Mouse (Mus musculus): ENCODE data around the gene Scamp5. TPM values are rescaled to one million over a fixed set of nuclear protein-coding genes. Genes with fewer than 3 reads are reported as not detected.
"Not testable (repeated sequence)": the region's sequence is repeated elsewhere in the genome, so short reads cannot be mapped to it uniquely, and the experiment has no call there.

Gene Scamp5
- polyA plus RNA-seq, 1 experiment from 2014 or later, result 14.8 TPM

DNA sequence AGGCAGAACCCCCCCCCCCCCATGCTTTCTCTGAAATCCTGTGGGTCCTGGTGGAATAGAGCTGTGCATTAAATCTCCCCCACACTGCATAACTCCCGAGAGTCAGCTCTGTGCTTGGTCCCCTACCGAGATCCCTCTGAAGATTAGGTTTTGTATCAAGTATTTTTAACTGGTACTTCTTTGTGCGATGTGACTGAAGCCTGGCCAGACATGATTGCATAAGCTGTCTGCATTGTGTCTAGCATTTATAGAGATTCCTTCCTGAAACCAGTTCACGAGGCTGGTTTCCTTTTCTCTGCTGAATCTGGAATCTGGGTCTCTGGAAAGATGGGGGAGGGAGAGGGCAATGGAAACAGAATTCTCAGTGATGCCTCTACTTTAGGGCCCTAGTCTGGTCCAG lies 39.5 kb downstream of the Scamp5 start:
- H3K4me2 ChIP-seq, result no peak overlapping the region
- WGBS, result 33% methylated on average over 4 of the region's 4 CpGs

DNA sequence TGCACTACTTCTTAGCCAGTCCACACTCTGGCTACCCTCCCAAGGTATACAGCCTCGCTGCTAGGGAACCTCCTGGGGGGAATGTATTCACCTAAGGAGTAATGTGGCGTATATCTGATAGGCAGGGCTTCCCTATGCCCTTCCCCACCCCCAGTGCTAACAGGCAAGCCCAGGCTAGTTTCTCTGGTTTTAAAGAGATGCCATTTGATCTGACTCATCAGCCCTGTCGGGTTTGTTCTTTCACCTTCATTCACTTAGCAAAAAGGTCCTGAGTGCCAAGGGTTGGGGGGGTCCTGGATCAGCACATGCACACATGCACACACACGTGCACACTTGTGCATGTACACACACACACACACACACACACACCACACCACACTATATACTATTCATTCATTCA lies 39.9 kb downstream of the Scamp5 start:
- WGBS, result 56% methylated on average over 4 of the region's 4 CpGs
- peaks cover 28% of the 10 kb centered on the region for H3K4me1 ChIP-seq
- no peak overlapping the region for H3K9ac ChIP-seq
- no peaks in the 10 kb centered on the region for H3K36me3 ChIP-seq
- ATAC-seq (ENCODE audit: insufficient number of reproducible peaks, insufficient read depth, low FRiP score, low TSS enrichment, low read depth), result no peak
- no peaks in the 10 kb centered on the region for H3K27me3 ChIP-seq
- no peak overlapping the region for H3K4me2 ChIP-seq
- peak overlapping the region; percentile 13; the same call in 1 of the 2 replicates for H3K27ac ChIP-seq
- H3K9me3 ChIP-seq, result no peaks in the 10 kb centered on the region
- no peak overlapping the region for H3K4me3 ChIP-seq

More for the DNA sequence above, 39.5 kb downstream of the Scamp5 start:
- H3K36me3 ChIP-seq, result no peaks in the 10 kb centered on the region
- peaks cover 32% of the 10 kb centered on the region for H3K4me1 ChIP-seq
- H3K27ac ChIP-seq, result peak overlapping the region; percentile 13; the same call in 1 of the 2 replicates
- H3K9me3 ChIP-seq, result no peaks in the 10 kb centered on the region
- ATAC-seq (ENCODE audit: insufficient number of reproducible peaks, insufficient read depth, low FRiP score, low TSS enrichment, low read depth), result no peak
- no peak overlapping the region for H3K9ac ChIP-seq
- no peaks in the 10 kb centered on the region for H3K27me3 ChIP-seq
- H3K4me3 ChIP-seq, result no peak overlapping the region

DNA sequence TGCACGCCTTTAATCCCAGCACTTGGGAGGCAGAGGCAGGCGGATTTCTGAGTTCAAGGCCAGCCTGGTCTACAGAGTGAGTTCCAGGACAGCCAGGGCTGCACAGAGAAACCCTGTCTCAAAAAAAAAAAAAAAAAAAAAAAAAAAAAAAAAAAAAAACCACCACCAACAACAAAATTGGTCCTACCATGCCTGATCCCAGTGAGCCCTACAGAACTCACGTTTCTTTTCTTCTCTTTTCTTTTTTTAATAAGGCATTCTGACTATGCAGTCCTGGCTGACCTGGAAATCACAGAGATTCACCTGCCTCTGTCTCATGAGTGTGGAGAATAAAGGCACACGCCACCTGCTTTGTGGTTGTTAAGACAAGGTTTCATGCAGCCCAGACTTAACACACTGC lies 40.7 kb downstream of the Scamp5 start:
- not testable (repeated sequence) for H3K4me3 ChIP-seq; ATAC-seq (ENCODE audit: insufficient number of reproducible peaks, insufficient read depth, low FRiP score, low TSS enrichment, low read depth); H3K9ac ChIP-seq; H3K27ac ChIP-seq; H3K36me3 ChIP-seq; H3K4me2 ChIP-seq; H3K9me3 ChIP-seq; H3K27me3 ChIP-seq
- WGBS, result 94% methylated on average over 4 of the region's 4 CpGs
- peaks cover 22% of the 10 kb centered on the region for H3K4me1 ChIP-seq

DNA sequence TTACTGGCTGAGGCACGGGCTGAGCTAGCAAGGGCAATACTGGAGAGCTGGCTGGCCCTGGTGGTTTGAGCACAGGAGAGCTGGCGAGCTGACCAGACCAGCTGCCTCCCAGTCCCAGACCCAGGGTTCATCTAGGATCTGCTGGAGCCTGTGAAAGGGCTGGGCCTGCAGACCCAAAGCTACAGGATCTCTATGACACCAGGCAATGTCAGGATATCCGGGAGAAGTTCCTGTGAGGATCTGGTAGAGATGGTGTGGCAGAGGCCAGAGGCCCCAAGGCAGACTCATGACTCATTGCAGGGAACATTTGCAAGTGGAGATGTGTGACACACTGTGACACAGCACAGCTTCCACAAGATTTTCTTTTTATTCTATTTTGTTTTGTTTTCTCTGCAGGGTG lies 42.7 kb downstream of the Scamp5 start:
- no peak overlapping the region for H3K9ac ChIP-seq
- H3K27ac ChIP-seq, result no peak overlapping the region
- no peaks in the 10 kb centered on the region for H3K9me3 ChIP-seq
- no peaks in the 10 kb centered on the region for H3K27me3 ChIP-seq
- H3K4me3 ChIP-seq, result no peak overlapping the region
- no peak for ATAC-seq (ENCODE audit: insufficient number of reproducible peaks, insufficient read depth, low FRiP score, low TSS enrichment, low read depth)
- 82% methylated on average over 3 of the region's 3 CpGs for WGBS
- H3K4me2 ChIP-seq, result no peak overlapping the region
- peaks cover 32% of the 10 kb centered on the region for H3K4me1 ChIP-seq
- H3K36me3 ChIP-seq, result no peaks in the 10 kb centered on the region

DNA sequence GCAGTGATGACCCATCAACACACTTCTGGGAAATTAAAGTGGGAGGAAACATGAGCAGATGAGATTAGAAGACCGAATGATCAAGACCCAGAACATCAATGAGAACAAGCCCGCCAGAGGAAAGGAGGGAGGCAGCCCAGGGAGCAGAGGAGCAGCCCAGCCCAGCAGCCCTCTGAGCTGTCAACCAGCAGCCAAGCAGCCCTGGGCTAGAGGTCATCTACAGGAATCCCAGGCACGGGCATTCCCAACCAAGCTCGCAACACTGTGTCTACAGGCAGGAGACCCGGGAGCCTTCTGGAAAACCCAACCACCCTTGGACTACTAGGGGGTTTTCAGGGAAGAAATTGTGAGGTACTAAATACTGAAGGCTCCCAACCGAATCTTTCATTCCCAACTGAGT lies 43.8 kb downstream of the Scamp5 start:
- Histone ChIP-seq H3K9ac (no peak overlapping the region), H3K4me2 (no peak overlapping the region), H3K27ac (no peak overlapping the region), H3K4me3 (no peak overlapping the region), H3K27me3 (no peaks in the 10 kb centered on the region), H3K4me1 (peaks cover 39% of the 10 kb centered on the region), H3K36me3 (no peaks in the 10 kb centered on the region), H3K9me3 (no peaks in the 10 kb centered on the region)
- WGBS, result 74% methylated on average over 6 of the region's 6 CpGs
- ATAC-seq (ENCODE audit: insufficient number of reproducible peaks, insufficient read depth, low FRiP score, low TSS enrichment, low read depth), result no peak

DNA sequence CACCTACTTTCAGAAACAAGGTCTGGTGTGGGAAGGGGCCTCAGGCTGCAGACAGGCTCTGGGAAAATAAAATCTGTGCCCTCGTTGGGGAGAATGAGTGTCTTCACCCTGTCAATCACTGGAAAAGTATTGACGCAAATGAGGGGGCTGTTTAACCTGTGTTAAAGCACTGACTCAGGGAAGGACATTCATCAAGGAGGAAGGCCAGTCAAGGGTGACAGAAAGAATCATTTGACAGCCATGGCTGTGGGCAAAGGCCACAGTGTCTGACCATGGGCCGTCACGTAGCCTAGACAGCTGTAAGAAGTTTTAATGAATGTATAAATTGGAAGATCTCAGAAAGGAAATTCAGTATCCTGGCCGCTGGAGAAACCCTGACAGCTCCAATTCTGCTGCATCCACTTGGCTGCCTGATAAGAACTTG lies 46.2 kb downstream of the Scamp5 start:
- WGBS, result 71% methylated on average over 5 of the region's 5 CpGs
- no peak for ATAC-seq (ENCODE audit: insufficient number of reproducible peaks, insufficient read depth, low FRiP score, low TSS enrichment, low read depth)

DNA sequence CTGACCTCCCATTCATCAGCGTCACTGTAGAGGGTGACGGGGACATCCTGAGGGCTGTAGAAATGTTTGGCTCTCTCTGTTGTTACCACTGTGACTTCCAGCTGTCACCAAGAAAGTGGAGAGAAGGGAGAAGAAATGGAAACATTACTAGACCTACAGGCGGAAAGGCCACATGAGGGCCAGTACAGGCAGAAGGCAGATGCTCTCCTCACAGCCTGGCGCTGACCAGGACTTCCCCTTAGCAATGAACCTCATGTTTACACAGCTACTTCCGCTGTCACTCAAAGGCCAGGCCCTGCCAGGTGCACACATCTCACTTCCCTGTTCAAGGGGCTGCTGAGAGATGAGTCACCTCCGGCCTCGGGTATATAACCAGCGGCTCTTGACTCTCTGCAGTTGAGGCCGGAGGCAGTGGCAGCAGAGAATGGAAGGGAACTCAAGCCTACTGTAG lies 46.7 kb downstream of the Scamp5 start:
- Histone ChIP-seq H3K9ac (0 out of 2 replicates have a peak overlapping the region, but pooled peaks have one; percentile 37), H3K36me3 (no peaks in the 10 kb centered on the region; the same call in 1 of the 2 replicates), H3K4me3 (no peak overlapping the region), H3K27me3 (no peaks in the 10 kb centered on the region), H3K9me3 (no peaks in the 10 kb centered on the region), H3K27ac (peak overlapping the region; percentile 87), H3K4me2 (0 out of 2 replicates have a peak overlapping the region, but pooled peaks have one; percentile 29), H3K4me1 (peaks cover 25% of the 10 kb centered on the region)
- 69% methylated on average over 9 of the region's 9 CpGs for WGBS
- no peak for ATAC-seq (ENCODE audit: insufficient number of reproducible peaks, insufficient read depth, low FRiP score, low TSS enrichment, low read depth)

More for the DNA sequence above, 46.2 kb downstream of the Scamp5 start:
- Histone ChIP-seq H3K9ac (no peak overlapping the region), H3K36me3 (no peaks in the 10 kb centered on the region; the same call in 1 of the 2 replicates), H3K4me3 (no peak overlapping the region), H3K4me2 (no peak overlapping the region), H3K9me3 (no peaks in the 10 kb centered on the region), H3K27ac (peak overlapping the region; percentile 87; the same call in 1 of the 2 replicates), H3K27me3 (no peaks in the 10 kb centered on the region), H3K4me1 (peaks cover 25% of the 10 kb centered on the region)

DNA sequence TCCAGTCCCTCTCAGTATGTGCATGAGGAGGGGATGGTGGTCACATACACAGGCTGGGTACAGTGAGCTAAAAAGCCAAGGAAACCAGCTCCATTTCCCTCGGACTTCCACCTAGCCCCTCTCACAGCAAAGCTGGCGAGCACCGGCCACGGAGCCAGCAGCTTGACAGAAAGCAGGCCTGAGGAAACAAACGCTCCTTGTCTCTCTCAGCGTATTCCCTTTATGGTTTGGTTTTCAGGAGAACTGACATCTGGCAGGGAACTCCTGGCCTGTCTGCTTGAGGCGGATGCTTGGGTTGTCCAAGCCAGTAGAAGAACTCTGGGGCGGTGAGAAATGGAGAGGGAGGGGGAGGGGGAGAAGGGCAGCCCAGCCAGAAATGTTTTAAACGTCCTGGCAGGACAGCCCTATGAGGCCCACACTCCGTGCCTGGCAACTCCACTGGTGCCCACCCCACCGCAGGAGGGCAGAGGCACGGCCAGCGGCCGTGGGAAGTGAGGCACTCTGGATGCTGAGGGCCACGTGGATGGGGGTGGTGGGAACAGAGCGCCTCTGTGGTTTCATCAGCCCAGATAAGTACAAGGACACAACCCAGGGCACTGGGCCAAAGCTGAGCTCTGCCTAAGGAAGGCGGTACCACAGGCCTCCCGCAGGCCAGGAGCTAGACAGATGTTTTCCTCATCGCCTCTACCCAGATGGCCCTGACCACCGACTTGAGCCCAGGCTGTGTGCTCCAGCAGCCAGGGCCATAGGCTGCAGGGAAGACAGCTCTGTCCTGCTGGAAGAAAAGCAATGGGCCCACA lies 47.3 kb downstream of the Scamp5 start:
- 44% methylated on average over 20 of the region's 20 CpGs for WGBS
- H3K9ac ChIP-seq, result 0 out of 2 replicates have a peak overlapping the region, but pooled peaks have one; percentile 37
- peak overlapping the region; percentile 29 for H3K4me2 ChIP-seq
- H3K4me3 ChIP-seq, result no peak overlapping the region
- peak; percentile 63 for ATAC-seq (ENCODE audit: insufficient number of reproducible peaks, insufficient read depth, low FRiP score, low TSS enrichment, low read depth)
- H3K4me1 ChIP-seq, result peaks cover 25% of the 10 kb centered on the region
- H3K27ac ChIP-seq, result peak overlapping the region; percentile 87
- no peaks in the 10 kb centered on the region for H3K27me3 ChIP-seq
- H3K36me3 ChIP-seq, result no peaks in the 10 kb centered on the region; the same call in 1 of the 2 replicates
- H3K9me3 ChIP-seq, result no peaks in the 10 kb centered on the region

DNA sequence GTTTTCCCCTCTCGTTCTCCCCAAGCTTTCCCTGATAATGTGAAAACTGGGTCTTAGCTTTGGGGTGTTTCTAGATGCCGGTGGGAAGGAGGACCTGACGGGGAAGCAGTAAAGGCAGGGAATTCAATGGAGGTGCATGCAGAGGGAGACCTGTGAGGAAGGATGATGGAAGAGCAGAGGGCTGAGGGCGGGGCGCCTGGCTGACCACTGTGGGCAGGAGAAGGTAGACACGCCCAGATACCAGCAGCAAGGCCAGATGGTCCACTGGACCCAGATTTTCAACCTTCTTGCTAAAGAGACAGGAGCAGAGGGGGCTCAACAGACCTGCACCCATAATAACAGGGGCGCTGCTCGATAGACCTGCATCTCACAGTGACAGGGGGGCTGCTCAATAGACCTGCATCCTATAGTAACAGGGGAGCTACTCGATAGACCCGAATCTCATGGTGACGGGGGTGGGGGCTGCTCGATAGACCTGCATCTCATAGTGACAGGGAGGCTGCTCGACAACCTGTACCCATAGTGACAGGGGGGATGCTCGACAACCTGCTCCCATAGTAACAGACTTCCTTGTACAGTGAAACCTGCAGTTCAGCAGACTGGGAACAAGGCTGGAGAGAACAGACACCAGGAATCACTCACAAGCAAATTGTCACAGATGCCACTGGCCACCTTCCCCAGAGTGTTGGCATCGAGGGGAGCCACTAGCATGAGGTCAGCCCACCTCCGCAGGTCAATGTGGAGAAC lies 48.2 kb downstream of the Scamp5 start:
- WGBS, result 88% methylated on average over 16 of the region's 16 CpGs
- 0 out of 2 replicates have a peak overlapping the region, but pooled peaks have one; percentile 37 for H3K9ac ChIP-seq

DNA sequence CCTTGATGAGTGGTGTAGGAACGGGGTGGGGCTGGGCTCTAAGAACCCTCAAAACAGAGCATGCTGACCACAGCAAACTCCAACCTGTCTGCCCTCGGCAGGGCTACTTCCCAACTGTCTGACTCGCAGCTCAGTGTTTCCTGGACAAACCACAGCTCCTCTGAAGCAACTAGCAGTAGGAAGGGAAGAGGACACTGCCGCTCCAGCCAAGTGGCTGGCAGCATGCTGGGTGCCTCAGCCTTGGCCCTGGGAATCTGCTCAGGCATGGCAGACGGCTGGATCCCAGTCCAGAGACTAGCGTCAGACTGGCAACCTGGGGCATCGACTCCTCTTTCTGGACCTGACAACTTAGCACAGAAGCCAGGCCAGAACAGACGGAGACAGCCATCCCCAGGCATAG lies 50.5 kb downstream of the Scamp5 start:
- 83% methylated on average over 8 of the region's 8 CpGs for WGBS
- Histone ChIP-seq H3K27me3 (no peaks in the 10 kb centered on the region), H3K4me3 (no peak overlapping the region), H3K9ac (no peak overlapping the region), H3K4me1 (peaks cover 25% of the 10 kb centered on the region), H3K4me2 (no peak overlapping the region), H3K36me3 (peaks cover 14% of the 10 kb centered on the region), H3K27ac (no peak overlapping the region), H3K9me3 (no peaks in the 10 kb centered on the region)
- ATAC-seq (ENCODE audit: insufficient number of reproducible peaks, insufficient read depth, low FRiP score, low TSS enrichment, low read depth), result no peak

More for the DNA sequence above, 48.2 kb downstream of the Scamp5 start:
- H3K27ac ChIP-seq, result peak overlapping the region; percentile 87
- no peak for ATAC-seq (ENCODE audit: insufficient number of reproducible peaks, insufficient read depth, low FRiP score, low TSS enrichment, low read depth)
- H3K4me2 ChIP-seq, result peak overlapping the region; percentile 29; the same call in 1 of the 2 replicates
- no peaks in the 10 kb centered on the region for H3K9me3 ChIP-seq
- H3K27me3 ChIP-seq, result no peaks in the 10 kb centered on the region
- peaks cover 5% of the 10 kb centered on the region for H3K36me3 ChIP-seq
- H3K4me1 ChIP-seq, result peaks cover 25% of the 10 kb centered on the region
- H3K4me3 ChIP-seq, result no peak overlapping the region

DNA sequence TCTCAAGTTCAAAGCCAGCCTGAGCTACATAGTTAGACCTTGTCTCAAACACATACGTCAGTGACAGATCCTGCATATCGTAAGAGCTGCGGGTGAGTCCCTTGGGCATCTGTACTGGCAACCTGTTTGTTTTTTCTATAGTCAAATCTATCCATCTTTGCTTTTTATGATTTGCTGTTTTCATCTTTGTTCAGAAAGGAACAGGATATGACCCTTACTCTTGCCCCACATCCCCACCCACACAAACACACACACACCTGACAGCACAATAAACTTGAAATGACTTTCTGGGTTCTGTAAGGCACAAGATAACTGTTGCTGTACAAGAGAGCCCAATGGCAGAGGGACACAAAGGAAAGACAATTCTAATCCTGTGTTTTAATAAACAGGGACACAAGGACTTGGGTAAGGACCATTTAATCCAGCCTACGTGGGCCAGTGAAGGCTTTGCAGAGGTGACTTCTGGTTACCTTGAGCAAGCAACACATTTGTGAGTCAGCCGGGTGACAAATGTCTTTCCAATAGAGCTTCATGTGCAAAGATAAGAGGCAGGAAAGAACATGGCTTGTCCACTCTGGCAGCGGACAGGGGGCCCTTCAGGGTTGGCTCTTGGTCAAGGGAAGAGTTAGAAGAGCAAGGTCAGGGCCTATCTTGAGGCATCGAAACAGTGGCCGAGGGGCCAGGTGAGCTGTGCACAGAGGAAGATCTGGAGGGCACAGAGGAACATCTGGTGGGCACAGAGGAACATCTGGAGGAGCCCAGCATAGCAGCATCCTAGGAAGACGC lies 60.5 kb downstream of the Scamp5 start:
- ATAC-seq (ENCODE audit: insufficient number of reproducible peaks, insufficient read depth, low FRiP score, low TSS enrichment, low read depth), result no peak
- 86% methylated on average over 9 of the region's 9 CpGs for WGBS
- no peak overlapping the region for H3K9ac ChIP-seq

More for the DNA sequence above, 60.5 kb downstream of the Scamp5 start:
- no peak overlapping the region for H3K4me3 ChIP-seq
- H3K4me1 ChIP-seq, result no peaks in the 10 kb centered on the region
- no peak overlapping the region for H3K27ac ChIP-seq
- peaks cover 2% of the 10 kb centered on the region; the same call in 1 of the 2 replicates for H3K36me3 ChIP-seq
- no peak overlapping the region for H3K4me2 ChIP-seq
- no peaks in the 10 kb centered on the region for H3K9me3 ChIP-seq
- H3K27me3 ChIP-seq, result no peaks in the 10 kb centered on the region

Measured in embryonic facial prominence, embryonic 13.5 days (tissue).